Mouse (Mus musculus) kidney, postnatal 14 days (tissue): ENCODE results near the gene Tmprss4.

Experiments
- DNase-seq: peaks from one replicate; pipeline ENCODE4 v3.0.0; 2022; ENCODE audit warnings: mixed read lengths

Tmprss4 gene

GRCm38 (mm10) chr9:45136442-45137169 is 67.3 kb downstream of the Tmprss4 start:
- DNase-seq, result no peak

- peak; percentile 76 for DNase-seq
Observed at GRCm38 (mm10) chr9:45133484-45134310, 70.2 kb downstream of the Tmprss4 start.

GRCm38 (mm10) chr9:45130119-45130518 is 73.8 kb downstream of the Tmprss4 start:
- no peak for DNase-seq

GRCm38 (mm10) chr9:45126941-45127340 is 77.0 kb downstream of the Tmprss4 start:
- no peak for DNase-seq

- no peak for DNase-seq
Observed at GRCm38 (mm10) chr9:45125211-45125610, 78.7 kb downstream of the Tmprss4 start.
